Mouse (Mus musculus) intestine, embryonic 14.5 days (tissue): ENCODE measurements at regions not wholly inside any gene's neighbourhood (a gene's known extent, or its start where the extent isn't known, plus 50 kb on each side); places are given as distances from the start of the nearest gene placed in this dataset.

ENCODE experiments used
- ATAC-seq: fragments of 200-750 bp; cut with Nextera tagmentation; replicated peaks from 2 replicates; pipeline ENCODE4 v1.8.0; 2017; ENCODE audit warnings: low read depth, moderate number of reproducible peaks, moderate TSS enrichment, moderate library complexity; ENCODE audit not compliant: low FRiP score, low TSS enrichment
- DNase-seq: peaks from one replicate; pipeline ENCODE4 v3.0.0-alpha.2; 2018; ENCODE audit warnings: low spot score
- H3K27ac ChIP-seq: fragments of 300-500 bp; sonication (generic); 2 replicates; pipeline ENCODE4 v1.5.1; 2014; ENCODE audit warnings: low read depth, mild to moderate bottlenecking, control low read depth
- H3K27me3 ChIP-seq: fragments of 300-500 bp; sonication (generic); replicated peaks from 2 replicates; pipeline ENCODE4 v1.6.1; 2014; ENCODE audit warnings: low read length, control low read depth; ENCODE audit not compliant: control insufficient read depth, insufficient read depth
- H3K36me3 ChIP-seq: fragments of 300-500 bp; sonication (generic); 2 replicates; pipeline ENCODE4 v1.6.1; 2014; ENCODE audit warnings: low read length, control low read depth; ENCODE audit not compliant: control insufficient read depth, insufficient read depth
- H3K4me1 ChIP-seq: fragments of 300-500 bp; sonication (generic); replicated peaks from 2 replicates; pipeline ENCODE4 v1.6.1; 2014; ENCODE audit warnings: low read length, control low read depth, mixed read lengths; ENCODE audit not compliant: control insufficient read depth, insufficient read depth
- H3K4me2 ChIP-seq: fragments of 300-500 bp; sonication (generic); 2 replicates; pipeline ENCODE4 v1.6.1; 2014; ENCODE audit warnings: low read length
- H3K4me3 ChIP-seq: fragments of 300-500 bp; sonication (generic); 2 replicates; pipeline ENCODE4 v1.5.1; 2014; ENCODE audit warnings: low read depth, low read length, control low read depth, mixed read lengths
- H3K9ac ChIP-seq: fragments of 300-500 bp; sonication (generic); 2 replicates; pipeline ENCODE4 v1.6.1; 2014; ENCODE audit warnings: mild to moderate bottlenecking, low read length
- H3K9me3 ChIP-seq: fragments of 300-500 bp; sonication (generic); 2 replicates; pipeline ENCODE4 v1.6.1; 2016; ENCODE audit warnings: low read length, control low read depth; ENCODE audit not compliant: control insufficient read depth
- WGBS: fragments of 180-500 bp; shearing (Covaris S2); extraction: QIAGEN DNeasy Blood & Tissue Kit; methylation state at CpG from one replicate; pipeline ENCODE4 v1.1.7; 2014; 5-methylcytosine and 5-hydroxymethylcytosine counted together

- DNase-seq (no peak), ATAC-seq (no peak)
- Histone ChIP-seq H3K4me2 (peak overlapping the region; percentile 39), H3K36me3 (no peaks in the 10 kb centered on the region), H3K4me3 (no peak overlapping the region), H3K4me1 (peaks cover 6% of the 10 kb centered on the region; the same call in 1 of the 2 replicates), H3K27ac (no peak overlapping the region), H3K9me3 (no peaks in the 10 kb centered on the region), H3K9ac (0 out of 2 replicates have a peak overlapping the region, but pooled peaks have one; percentile 5), H3K27me3 (no peaks in the 10 kb centered on the region)
- 3% methylated on average over 9 of the region's 9 CpGs for WGBS
Measured at GRCm38 (mm10) chr3:36310642-36311267, 88.6 kb upstream of the Qrfpr start.

- no peak overlapping the region for H3K9ac ChIP-seq
- H3K4me3 ChIP-seq: no peak overlapping the region
- H3K4me2 ChIP-seq: no peak overlapping the region
- no peaks in the 10 kb centered on the region for H3K9me3 ChIP-seq
- H3K27ac ChIP-seq: no peak overlapping the region
- H3K4me1 ChIP-seq: no peaks in the 10 kb centered on the region
- H3K36me3 ChIP-seq: no peaks in the 10 kb centered on the region
- WGBS: 60% methylated on average over 3 of the region's 3 CpGs
- DNase-seq: no peak
- ATAC-seq: no peak
- no peaks in the 10 kb centered on the region for H3K27me3 ChIP-seq
Measured at GRCm38 (mm10) chr3:36296792-36297191, 74.7 kb upstream of the Qrfpr start.

- H3K27me3 ChIP-seq: no peaks in the 10 kb centered on the region
- WGBS: 95% methylated on average over 4 of the region's 4 CpGs
- no peak overlapping the region for H3K9ac ChIP-seq
Measured at GRCm38 (mm10) chr3:36291971-36292370, 69.9 kb upstream of the Qrfpr start.

GRCm38 (mm10) chr3:36284066-36284465 lies 62.0 kb upstream of the Qrfpr start:
- Histone ChIP-seq H3K4me3 (no peak overlapping the region), H3K9me3 (peaks cover 5% of the 10 kb centered on the region; the same call in 1 of the 2 replicates), H3K4me1 (no peaks in the 10 kb centered on the region), H3K27ac (no peak overlapping the region), H3K9ac (no peak overlapping the region), H3K27me3 (no peaks in the 10 kb centered on the region), H3K36me3 (no peaks in the 10 kb centered on the region), H3K4me2 (no peak overlapping the region)
- ATAC-seq (no peak), DNase-seq (no peak)
- WGBS: 72% methylated on average over 5 of the region's 5 CpGs

More at GRCm38 (mm10) chr3:36291971-36292370, 69.9 kb upstream of the Qrfpr start:
- Histone ChIP-seq H3K4me1 (no peaks in the 10 kb centered on the region), H3K4me2 (no peak overlapping the region), H3K4me3 (no peak overlapping the region), H3K36me3 (no peaks in the 10 kb centered on the region), H3K9me3 (no peaks in the 10 kb centered on the region), H3K27ac (no peak overlapping the region)
- no peak for DNase-seq
- no peak for ATAC-seq

- 42% methylated on average over 1 of the region's 1 CpGs for WGBS
Measured at GRCm38 (mm10) chr3:36275502-36275901, 53.4 kb upstream of the Qrfpr start.

More at GRCm38 (mm10) chr3:36275502-36275901, 53.4 kb upstream of the Qrfpr start:
- DNase-seq (no peak), ATAC-seq (no peak)
- Histone ChIP-seq H3K4me3 (no peak overlapping the region), H3K27me3 (no peaks in the 10 kb centered on the region), H3K4me1 (no peaks in the 10 kb centered on the region), H3K27ac (no peak overlapping the region), H3K9ac (no peak overlapping the region), H3K9me3 (no peaks in the 10 kb centered on the region), H3K36me3 (no peaks in the 10 kb centered on the region), H3K4me2 (no peak overlapping the region)
